Mouse (Mus musculus) C2C12 (cell line): ENCODE data around the gene Wsb1.

Experiments
- CEBPB ChIP-seq: IDR thresholded peaks from one replicate; pipeline ENCODE4 v1.6.1; 2011; ENCODE audit warnings: low read depth, mild to moderate bottlenecking, control low read depth, moderate library complexity
- CTCF ChIP-seq: IDR thresholded peaks from one replicate; pipeline ENCODE4 v1.5.1; 2011; ENCODE audit not compliant: control insufficient read depth, insufficient read depth, insufficient read length
- MAX ChIP-seq: IDR thresholded peaks from one replicate; pipeline ENCODE4 v1.6.1; 2011; ENCODE audit warnings: mild to moderate bottlenecking, control low read depth
- MYOD1 ChIP-seq: IDR thresholded peaks from one replicate; pipeline ENCODE4 v1.6.1; 2011; ENCODE audit warnings: low read depth; ENCODE audit not compliant: control insufficient read depth, insufficient read length
- MYOG ChIP-seq: IDR thresholded peaks from one replicate; pipeline ENCODE4 v1.6.1; 2011; ENCODE audit not compliant: control insufficient read depth, insufficient read length; ENCODE audit errors: extremely low read depth
- USF1 ChIP-seq: IDR thresholded peaks from one replicate; pipeline ENCODE4 v1.6.1; 2011; ENCODE audit warnings: low read depth, mild to moderate bottlenecking, control low read depth, moderate library complexity

DNA sequence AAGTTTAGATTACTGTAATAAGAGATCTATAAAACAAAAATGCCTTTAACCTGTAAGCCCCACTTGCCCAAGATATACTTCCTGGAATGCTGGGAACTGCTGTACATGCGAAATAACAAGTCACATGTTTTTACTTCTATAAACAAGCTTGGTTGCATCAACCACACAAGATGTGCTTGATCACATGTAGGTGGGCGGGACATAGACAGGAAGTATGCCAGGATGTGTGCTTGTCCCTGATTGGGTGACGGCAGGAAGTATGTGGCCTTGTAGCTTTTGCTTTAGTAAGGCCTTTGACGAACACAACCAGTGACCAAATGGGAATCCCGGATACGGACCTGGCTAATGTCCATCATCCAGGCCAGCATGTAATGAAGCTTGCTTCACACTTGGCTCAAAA is 31.1 kb downstream of the Wsb1 start:
- TF ChIP-seq CTCF (no peak), MAX (no peak), USF1 (peak; percentile 14), MYOG (no peak), CEBPB (no peak), MYOD1 (no peak)
